Mouse (Mus musculus) lung, postnatal 0 days (tissue): ENCODE measurements at regions not wholly inside any gene's neighbourhood (a gene's known extent, or its start where the extent isn't known, plus 50 kb on each side); places are given as distances from the start of the nearest gene placed in this dataset.

ENCODE experiments used
- ATAC-seq: fragments of 200-750 bp; cut with Nextera tagmentation; 2 replicates; pipeline ENCODE4 v1.8.0; 2017; ENCODE audit warnings: moderate library complexity
- DNase-seq: peaks from one replicate; pipeline ENCODE4 v3.0.0-alpha.2; 2016; ENCODE audit warnings: low spot score
- H3K27ac ChIP-seq: fragments of 300-500 bp; sonication (generic); 2 replicates; pipeline ENCODE4 v1.5.1; 2014; ENCODE audit warnings: antibody characterized with exemption, mild to moderate bottlenecking, low read length, mixed read lengths
- H3K27me3 ChIP-seq: fragments of 300-500 bp; sonication (generic); replicated peaks from 2 replicates; pipeline ENCODE4 v1.6.1; 2014; ENCODE audit warnings: low read length, mixed read lengths; ENCODE audit not compliant: insufficient read depth
- H3K36me3 ChIP-seq: fragments of 300-500 bp; sonication (generic); 2 replicates; pipeline ENCODE4 v1.6.1; 2014; ENCODE audit warnings: low read length, mixed read lengths; ENCODE audit not compliant: insufficient read depth
- H3K4me1 ChIP-seq: fragments of 300-500 bp; sonication (generic); 2 replicates; pipeline ENCODE4 v1.6.1; 2014; ENCODE audit warnings: antibody characterized with exemption, low read depth, low read length, mixed read lengths; ENCODE audit not compliant: insufficient read depth
- H3K4me2 ChIP-seq: fragments of 300-500 bp; sonication (generic); replicated peaks from 2 replicates; pipeline ENCODE4 v1.6.1; 2014; ENCODE audit warnings: low read depth, mild to moderate bottlenecking, low read length, moderate library complexity, mixed read lengths
- H3K4me3 ChIP-seq: fragments of 300-500 bp; sonication (generic); 2 replicates; pipeline ENCODE4 v1.5.1; 2014; ENCODE audit warnings: low read depth, low read length
- H3K9ac ChIP-seq: fragments of 300-500 bp; sonication (generic); replicated peaks from 2 replicates; pipeline ENCODE4 v1.6.1; 2014; ENCODE audit warnings: low read depth, mild to moderate bottlenecking
- H3K9me3 ChIP-seq: fragments of 300-500 bp; sonication (generic); 2 replicates; pipeline ENCODE4 v1.6.1; 2016; ENCODE audit warnings: low read length, mixed read lengths
- CTCF ChIP-seq: IDR thresholded peaks from 2 replicates; pipeline ENCODE4 v1.5.1; 2016; ENCODE audit warnings: antibody characterized with exemption, mild to moderate bottlenecking
- EP300 ChIP-seq: IDR thresholded peaks from 2 replicates; pipeline ENCODE4 v1.6.1; 2016; ENCODE audit warnings: antibody characterized with exemption, mild to moderate bottlenecking, control low read depth
- whole genome bisulfite sequencing: fragments of 180-500 bp; shearing (Covaris S2); extraction: QIAGEN DNeasy Blood & Tissue Kit; methylation state at CpG from one replicate; pipeline ENCODE4 v1.1.7; 2014; 5-methylcytosine and 5-hydroxymethylcytosine counted together

- Histone ChIP-seq H3K9ac (no peak overlapping the region), H3K4me2 (no peak overlapping the region), H3K27ac (no peak overlapping the region), H3K27me3 (no peaks in the 10 kb centered on the region), H3K4me3 (no peak overlapping the region), H3K9me3 (no peaks in the 10 kb centered on the region), H3K4me1 (no peaks in the 10 kb centered on the region), H3K36me3 (no peaks in the 10 kb centered on the region)
- TF ChIP-seq EP300 = no peak
- TF ChIP-seq CTCF = no peak
- ATAC-seq (no peak), DNase-seq (no peak)
- 78% methylated on average over 1 of the region's 1 CpGs for WGBS
Measured at GRCm38 (mm10) chr17:64934411-64934810, 98.5 kb upstream of the 4930583I09Rik start.

- H3K36me3 ChIP-seq = no peaks in the 10 kb centered on the region
- H3K4me1 ChIP-seq = no peaks in the 10 kb centered on the region
- H3K9ac ChIP-seq = no peak overlapping the region
- no peak overlapping the region for H3K4me3 ChIP-seq
- ATAC-seq (no peak), DNase-seq (no peak)
- no peak; the same call in 1 of the 2 replicates for TF ChIP-seq CTCF
- TF ChIP-seq EP300 = no peak
- no peak overlapping the region for H3K27ac ChIP-seq
- WGBS = 63% methylated on average over 7 of the region's 7 CpGs
- no peak overlapping the region for H3K4me2 ChIP-seq
- no peaks in the 10 kb centered on the region for H3K27me3 ChIP-seq
- H3K9me3 ChIP-seq = no peaks in the 10 kb centered on the region
Measured at GRCm38 (mm10) chr17:64930816-64931428, 95.1 kb upstream of the 4930583I09Rik start.

- H3K4me1 ChIP-seq = no peaks in the 10 kb centered on the region
- no peak for DNase-seq
- no peaks in the 10 kb centered on the region for H3K9me3 ChIP-seq
- TF ChIP-seq CTCF (no peak), EP300 (no peak)
- H3K9ac ChIP-seq = no peak overlapping the region
- no peak overlapping the region for H3K4me2 ChIP-seq
- WGBS = 75% methylated on average over 5 of the region's 5 CpGs
- no peak for ATAC-seq
- H3K36me3 ChIP-seq = no peaks in the 10 kb centered on the region
- no peaks in the 10 kb centered on the region for H3K27me3 ChIP-seq
- no peak overlapping the region for H3K4me3 ChIP-seq
- no peak overlapping the region for H3K27ac ChIP-seq
Measured at GRCm38 (mm10) chr17:64923762-64924161, 87.9 kb upstream of the 4930583I09Rik start.

- WGBS = 61% methylated on average over 4 of the region's 4 CpGs
Measured at GRCm38 (mm10) chr17:64922235-64922634, 86.4 kb upstream of the 4930583I09Rik start.

GRCm38 (mm10) chr17:64920236-64920635 is 84.4 kb upstream of the 4930583I09Rik start:
- no peak for TF ChIP-seq CTCF
- TF ChIP-seq EP300 = no peak
- no peaks in the 10 kb centered on the region for H3K36me3 ChIP-seq
- H3K27ac ChIP-seq = no peak overlapping the region
- H3K9me3 ChIP-seq = no peaks in the 10 kb centered on the region
- no peak for ATAC-seq
- 65% methylated on average over 2 of the region's 2 CpGs for WGBS
- H3K4me2 ChIP-seq = no peak overlapping the region
- H3K4me1 ChIP-seq = no peaks in the 10 kb centered on the region
- H3K9ac ChIP-seq = no peak overlapping the region
- peak; percentile 26 for DNase-seq
- no peak overlapping the region for H3K4me3 ChIP-seq
- no peaks in the 10 kb centered on the region for H3K27me3 ChIP-seq

More at GRCm38 (mm10) chr17:64922235-64922634, 86.4 kb upstream of the 4930583I09Rik start:
- no peaks in the 10 kb centered on the region for H3K9me3 ChIP-seq
- H3K4me1 ChIP-seq = no peaks in the 10 kb centered on the region
- no peaks in the 10 kb centered on the region for H3K36me3 ChIP-seq
- TF ChIP-seq CTCF = no peak
- TF ChIP-seq EP300 = no peak
- no peak overlapping the region for H3K4me2 ChIP-seq
- ATAC-seq = no peak
- no peak overlapping the region for H3K27ac ChIP-seq
- H3K27me3 ChIP-seq = no peaks in the 10 kb centered on the region
- DNase-seq = no peak
- no peak overlapping the region for H3K4me3 ChIP-seq
- H3K9ac ChIP-seq = no peak overlapping the region

- 78% methylated on average over 4 of the region's 4 CpGs for WGBS
- TF ChIP-seq EP300 = no peak
- no peak for TF ChIP-seq CTCF
- Histone ChIP-seq H3K4me3 (no peak overlapping the region), H3K4me1 (no peaks in the 10 kb centered on the region), H3K9ac (no peak overlapping the region), H3K9me3 (no peaks in the 10 kb centered on the region), H3K27me3 (no peaks in the 10 kb centered on the region), H3K36me3 (no peaks in the 10 kb centered on the region), H3K4me2 (no peak overlapping the region), H3K27ac (no peak overlapping the region)
- ATAC-seq = no peak
- DNase-seq = no peak
Measured at GRCm38 (mm10) chr17:64917830-64918229, 82.0 kb upstream of the 4930583I09Rik start.

- H3K36me3 ChIP-seq = no peaks in the 10 kb centered on the region
- no peak overlapping the region for H3K4me3 ChIP-seq
- ATAC-seq (no peak), DNase-seq (no peak)
- H3K9ac ChIP-seq = no peak overlapping the region
- H3K27me3 ChIP-seq = no peaks in the 10 kb centered on the region
- no peak overlapping the region for H3K4me2 ChIP-seq
- H3K9me3 ChIP-seq = no peaks in the 10 kb centered on the region
- no peak for TF ChIP-seq EP300
- TF ChIP-seq CTCF = peak; percentile 44
- 76% methylated on average over 6 of the region's 6 CpGs for WGBS
- no peak overlapping the region for H3K27ac ChIP-seq
- H3K4me1 ChIP-seq = no peaks in the 10 kb centered on the region
Measured at GRCm38 (mm10) chr17:64916657-64917056, 80.8 kb upstream of the 4930583I09Rik start.
